Mouse (Mus musculus): ENCODE measurements around the gene Olfr761. TPM values are rescaled to one million over a fixed set of nuclear protein-coding genes. Genes with fewer than 3 reads are reported as not detected.

Gene Olfr761
- not detected for total RNA-seq (2023)

GRCm38 (mm10) chr17:37952979-37953378 is at the start of gene Olfr761:
Gene Olfr761 (minus strand): TSS chr17:37953079.

GRCm38 (mm10) chr17:37920248-37920647 is 32.6 kb downstream of the Olfr761 start, which contains the start of gene Olfr128:
Gene Olfr128 (plus strand): TSS chr17:37920548.

Other genes with a start within 250 kb of the Olfr761 start
- not detected for gene Olfr120, start 231.3 kb downstream of the Olfr761 start, total RNA-seq (2023)
- gene Olfr121, start 204.2 kb downstream of the Olfr761 start, total RNA-seq (2023), result not detected
- not detected for gene Olfr122, start 184.5 kb downstream of the Olfr761 start, total RNA-seq (2023)
- gene Olfr123, start 159.6 kb downstream of the Olfr761 start, total RNA-seq (2023), result not detected
- gene Olfr124, start 153.2 kb downstream of the Olfr761 start, total RNA-seq (2023), result not detected
- gene Olfr125, start 120.1 kb downstream of the Olfr761 start, total RNA-seq (2023), result not detected
- not detected for gene Olfr126, start 105.6 kb downstream of the Olfr761 start, total RNA-seq (2023)
- gene Olfr127, start 52.6 kb downstream of the Olfr761 start, total RNA-seq (2023), result not detected
- gene Olfr128, start 32.5 kb downstream of the Olfr761 start, total RNA-seq (2023), result not detected
- gene Olfr129, start 107.0 kb upstream of the Olfr761 start, total RNA-seq (2023), result not detected
- gene Olfr130, start 110.8 kb upstream of the Olfr761 start, total RNA-seq (2023), result not detected
- not detected for gene Olfr131, start 135.6 kb upstream of the Olfr761 start, total RNA-seq (2023)
- not detected for gene Olfr132, start 181.4 kb upstream of the Olfr761 start, total RNA-seq (2023)
- not detected for gene Olfr133, start 192.2 kb upstream of the Olfr761 start, total RNA-seq (2023)
- not detected for gene Olfr134, start 218.3 kb upstream of the Olfr761 start, total RNA-seq (2023)

Data from neutrophil, adult 83 days (primary cell).